1 mouse cellular context compared by ENCODE assay signal in genomic region chr12:84408819-84409507, GRCm38 (mm10).
A peak's percentile ranks its signal among the peaks of the same experiment; 100 is the strongest.
TF ChIP-seq lines count a peak whose summit lies in the region.

TSS of gene Entpd5 (minus strand) at chr12:84409029.
TSS of gene Bbof1 (plus strand) at chr12:84409071.

TF ChIP-seq in MEL, 35 proteins besides CTCF, POLR2A, EP300 and RAD21 (continued from another document):
- TF ChIP-seq CHD1 (IDR thresholded peaks at IDR 0.05; ENCODE audit: low read depth, low read length) (no peak), TAL1 (IDR thresholded peaks at IDR 0.05; ENCODE audit: low read length) (no peak), MXI1 (IDR thresholded peaks at IDR 0.05; ENCODE audit: low read depth, low read length) (peak; percentile 95), ZKSCAN1 (IDR thresholded peaks at IDR 0.05; ENCODE audit: low read depth, low read length) (no peak), KAT2A (conservative IDR thresholded peaks at IDR 0.05; ENCODE audit: low read depth, low read length) (no peak), UBTF (IDR thresholded peaks at IDR 0.05; ENCODE audit: borderline replicate concordance, insufficient read depth, low read depth, low read length) (no peak; the same call in 1 of the 2 replicates), MYB (IDR thresholded peaks at IDR 0.05; ENCODE audit: low read depth, low read length) (peak; percentile 28; the same call in 1 of the 2 replicates)
